Mouse (Mus musculus) ES-Bruce4 (cell line): ENCODE results near the gene Dpp9.

ENCODE experiments used
- CTCF ChIP-seq: IDR thresholded peaks from one replicate; pipeline ENCODE4 v1.8.1; 2011; ENCODE audit warnings: low read depth, low read length
- POLR2A ChIP-seq: IDR thresholded peaks from one replicate; pipeline ENCODE4 v1.8.1; 2011; ENCODE audit warnings: low read length; ENCODE audit not compliant: insufficient read depth

DNA sequence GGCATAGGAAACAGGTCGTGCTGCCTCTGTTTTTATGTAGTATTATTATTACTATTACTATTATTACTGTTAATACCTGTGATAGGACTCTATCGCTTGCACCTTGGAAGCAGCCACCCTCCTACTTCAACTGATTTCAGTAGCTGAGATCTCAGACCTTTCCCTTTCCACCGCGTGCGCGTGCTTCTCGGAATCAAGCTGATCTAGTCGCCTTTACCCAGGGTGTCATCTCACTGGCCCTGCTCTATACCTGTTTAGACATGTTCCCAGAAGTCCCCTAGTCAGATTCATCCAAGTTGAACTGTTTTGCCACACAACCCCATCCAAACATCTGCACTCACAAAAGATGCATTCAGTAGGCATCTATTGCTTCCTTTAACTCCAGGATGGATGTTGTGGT is 14.7 kb upstream of the Dpp9 start:
- TF ChIP-seq CTCF (no peak), POLR2A (no peak)
